Mouse (Mus musculus) neutrophil, adult 83 days (primary cell): ENCODE results near the gene Gm8369. TPM values are rescaled to one million over a fixed set of nuclear protein-coding genes. Genes with fewer than 3 reads are reported as not detected.

Source experiments
- total RNA-seq, 2 experiments: library from RNA; stranded (reverse); gene quantifications; one replicate each; pipeline ENCODE4 v1.2.4; 2023

The Gm8369 gene
- total RNA-seq, result 1 to 10 TPM; 3.6 to 3.7 TPM

DNA sequence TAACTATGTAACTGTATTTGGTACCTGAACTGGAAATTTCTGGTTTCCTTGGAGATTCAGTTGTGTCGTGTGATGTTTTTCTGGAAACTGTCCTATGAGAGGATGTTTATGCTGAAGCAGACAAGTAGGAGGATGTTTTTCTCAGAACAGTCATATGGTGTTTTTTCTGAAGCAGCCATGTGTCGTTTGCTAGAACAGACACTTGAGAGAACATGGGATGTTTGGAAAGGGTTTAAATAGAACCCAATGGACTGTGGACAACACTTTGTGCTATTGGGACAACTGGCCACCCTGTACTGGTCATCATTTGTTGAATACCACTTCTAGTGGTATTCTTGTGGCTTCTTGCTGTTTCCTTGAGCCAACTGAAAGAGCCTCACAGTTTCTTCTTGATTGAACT is at the start of gene Gm8369:
TSS of gene Gm8369 (plus strand) at position 193 of the 400 bp plus-strand sequence.

DNA sequence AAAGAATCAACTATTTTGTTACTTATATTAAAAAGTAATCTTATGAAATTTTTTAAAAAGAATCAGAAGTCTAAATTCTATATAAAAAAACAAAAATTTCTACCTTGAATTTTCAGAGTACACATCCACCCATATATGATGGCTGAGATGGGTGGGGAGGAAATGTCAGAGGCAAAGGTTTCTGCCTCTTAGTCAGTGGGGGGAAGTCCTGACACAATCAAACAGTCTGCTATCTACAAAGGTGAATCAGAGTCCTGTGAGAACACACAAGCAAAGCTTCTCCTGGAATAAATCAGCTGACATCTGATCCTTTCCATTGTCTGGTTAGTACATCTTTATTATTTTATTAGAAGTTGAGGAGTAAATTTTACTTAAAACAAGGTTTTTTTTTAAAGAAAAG is 42.4 kb upstream of the Gm8369 start, which contains the start of gene Ms4a4b:
TSS of gene Ms4a4b (plus strand) at position 216 of the 400 bp plus-strand sequence.

DNA sequence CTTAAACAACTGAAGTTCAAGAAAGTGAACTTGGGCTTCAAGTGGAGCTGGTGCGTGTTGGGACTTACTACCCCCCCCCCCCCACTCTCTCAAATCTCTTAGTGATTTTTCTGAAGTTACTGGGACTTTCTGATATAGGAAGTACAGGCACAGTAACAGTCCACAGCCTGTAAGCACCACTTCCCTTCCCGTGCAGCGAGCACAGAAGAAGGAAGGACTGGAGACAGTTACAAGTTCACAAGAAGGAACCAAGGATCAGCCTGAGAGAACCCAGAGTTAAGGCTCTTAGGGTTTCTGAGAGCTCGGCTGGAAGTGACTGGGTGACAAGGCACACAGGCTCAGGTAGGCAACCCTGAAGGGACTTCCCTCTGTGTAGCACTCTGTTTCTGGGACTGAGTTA is 16.5 kb upstream of the Gm8369 start, which contains the start of gene Ms4a6c:
TSS of gene Ms4a6c (plus strand) at position 152 of the 400 bp plus-strand sequence.

DNA sequence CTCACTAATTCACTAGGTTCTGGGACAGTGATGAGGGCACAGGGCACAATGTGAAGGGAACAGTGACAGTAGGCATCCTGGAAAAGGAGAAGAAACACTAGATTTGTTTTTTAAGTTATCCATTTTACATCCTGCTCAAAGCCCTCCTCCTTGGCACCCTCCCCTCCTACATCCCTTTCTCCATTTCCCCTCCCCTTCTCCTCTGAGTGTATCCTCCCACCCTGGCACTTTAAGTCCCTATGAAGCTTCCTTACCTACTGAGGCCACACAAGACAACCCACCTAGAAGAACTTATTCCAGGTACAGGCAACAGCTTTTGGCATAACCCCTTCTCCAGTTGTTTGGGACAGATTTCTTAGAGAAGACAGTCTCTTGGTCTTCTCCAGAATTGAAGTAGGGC is 30.5 kb downstream of the Gm8369 start, which contains the start of gene Ms4a6b:
TSS of gene Ms4a6b (plus strand) at position 267 of the 400 bp plus-strand sequence.

DNA sequence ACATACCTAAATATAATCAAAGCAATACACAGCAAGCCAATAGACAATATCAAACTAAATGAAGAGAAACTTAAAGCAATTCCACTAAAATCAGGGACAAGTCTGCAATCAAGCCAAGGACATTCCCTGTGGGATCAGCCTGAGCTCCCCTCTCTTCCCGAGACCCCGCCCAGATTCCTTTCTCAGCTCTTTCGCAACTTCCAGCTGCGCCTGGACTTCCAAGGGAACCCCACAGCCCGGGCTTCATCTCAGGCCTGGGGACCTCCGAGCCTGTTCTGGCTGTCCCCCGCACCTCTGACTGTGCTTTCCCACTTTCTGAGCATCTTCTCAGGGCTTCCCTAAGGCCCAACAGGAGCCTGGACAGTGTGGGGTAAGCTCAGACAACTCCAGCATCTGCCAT is 50.9 kb downstream of the Gm8369 start, which contains the start of gene Ms4a4d:
TSS of gene Ms4a4d (plus strand) at position 209 of the 400 bp plus-strand sequence.

Other genes with a start within 250 kb of the Gm8369 start
- gene Ms4a1, start 219.7 kb upstream of the Gm8369 start, total RNA-seq, result 1 to 10 TPM; 1.1 to 3.0 TPM
- gene Ms4a5, start 202.1 kb upstream of the Gm8369 start, total RNA-seq, result not detected
- not detected for gene Ms4a14, start 171.5 kb upstream of the Gm8369 start, total RNA-seq
- not detected for gene Ms4a7, start 149.8 kb upstream of the Gm8369 start, total RNA-seq
- gene Ms4a4a, start 110.4 kb upstream of the Gm8369 start, total RNA-seq, result 10 to 100 TPM; 12.6 to 26.8 TPM
- gene Ms4a4c, start 81.2 kb upstream of the Gm8369 start, total RNA-seq, result 10 to 100 TPM; 44.8 to 48.7 TPM
- 10 to 100 TPM; 11.0 to 11.5 TPM for gene Ms4a4b, start 42.4 kb upstream of the Gm8369 start, total RNA-seq
- 100 to 1,000 TPM; 214 to 241 TPM for gene Ms4a6c, start 16.6 kb upstream of the Gm8369 start, total RNA-seq
- gene Ms4a6b, start 30.6 kb downstream of the Gm8369 start, total RNA-seq, result 10 to 100 TPM; 28.8 to 34.3 TPM
- gene Ms4a4d, start 50.9 kb downstream of the Gm8369 start, total RNA-seq, result not detected
- gene Ms4a6d, start 118.9 kb downstream of the Gm8369 start, total RNA-seq, result 10 to 100 TPM in 1 of 2 experiments, 1 to 10 TPM in 1; 9.6 to 10.9 TPM
- gene Ms4a2, start 137.8 kb downstream of the Gm8369 start, total RNA-seq, result 1 to 10 TPM; 6.4 to 9.2 TPM
- gene Ms4a3, start 154.9 kb downstream of the Gm8369 start, total RNA-seq, result 100 to 1,000 TPM in 1 of 2 experiments, 10 to 100 TPM in 1; 96.9 to 111 TPM
- gene Oosp2, start 174.6 kb downstream of the Gm8369 start, total RNA-seq, result not detected
- 1 to 10 TPM in 1 of 2 experiments, under 1 TPM in 1; 0.96 to 1.2 TPM for gene Oosp1, start 205.2 kb downstream of the Gm8369 start, total RNA-seq
- not detected for gene Oosp3, start 211.1 kb downstream of the Gm8369 start, total RNA-seq